Mouse (Mus musculus) myocyte (in vitro differentiated cells): Measurements from ENCODE around the gene Extl2. TPM values are rescaled to one million over a fixed set of nuclear protein-coding genes. Genes with fewer than 3 reads are reported as not detected.

ENCODE experiments used
- H3K27me3 ChIP-seq: one replicate; pipeline ENCODE4 v1.6.1; 2011; ENCODE audit not compliant: control insufficient read depth, insufficient read depth, insufficient read length
- H3K36me3 ChIP-seq: one replicate; pipeline ENCODE4 v1.6.1; 2011; ENCODE audit not compliant: control insufficient read depth, insufficient read depth
- H3K4me2 ChIP-seq: one replicate; pipeline ENCODE4 v1.6.1; 2011; ENCODE audit warnings: low read depth, control low read depth
- H3K4me3 ChIP-seq: one replicate; pipeline ENCODE4 v1.5.1; 2011; ENCODE audit warnings: mild to moderate bottlenecking, control low read depth, moderate library complexity
- H3K79me2 ChIP-seq: one replicate; pipeline ENCODE4 v1.6.1; 2011; ENCODE audit not compliant: control insufficient read depth, insufficient read depth
- H3ac ChIP-seq: one replicate; pipeline ENCODE4 v1.6.1; 2011; ENCODE audit not compliant: control insufficient read depth, insufficient read length
- CEBPB ChIP-seq: IDR thresholded peaks from 2 replicates; pipeline ENCODE4 v1.6.1; 2011; ENCODE audit warnings: mild to moderate bottlenecking, moderate library complexity; ENCODE audit not compliant: poor library complexity, insufficient read depth, severe bottlenecking
- E2F4 ChIP-seq: IDR thresholded peaks from one replicate; pipeline ENCODE4 v1.6.1; 2011; ENCODE audit warnings: mild to moderate bottlenecking, control low read depth, moderate library complexity; ENCODE audit not compliant: insufficient read depth
- MAX ChIP-seq: IDR thresholded peaks from one replicate; pipeline ENCODE4 v1.6.1; 2011; ENCODE audit warnings: low read depth, mild to moderate bottlenecking, control low read depth
- MYOD1 ChIP-seq, 3 experiments: IDR thresholded peaks; one replicate each; pipeline ENCODE4 v1.6.1; 2011; ENCODE audit warnings: control low read depth in 2 of 3, low read depth in 2 of 3, mild to moderate bottlenecking in 2 of 3, moderate library complexity in 1 of 3; ENCODE audit not compliant: insufficient read length in 2 of 3, control insufficient read depth in 1 of 3
- MYOG ChIP-seq, 3 experiments: IDR thresholded peaks; one replicate each; pipeline ENCODE4 v1.6.1; 2011; ENCODE audit warnings: control low read depth in 2 of 3, low read depth in 2 of 3, mild to moderate bottlenecking in 2 of 3; ENCODE audit not compliant: insufficient read length in 2 of 3, control insufficient read depth in 1 of 3, insufficient read depth in 1 of 3
- POLR2A ChIP-seq: IDR thresholded peaks from one replicate; pipeline ENCODE4 v1.6.1; 2011; ENCODE audit warnings: low read depth, mild to moderate bottlenecking, control low read depth, moderate library complexity; ENCODE audit not compliant: insufficient read length
- POLR2AphosphoS2 ChIP-seq: IDR thresholded peaks from one replicate; pipeline ENCODE4 v1.6.1; 2011; ENCODE audit warnings: low read depth, control low read depth; ENCODE audit not compliant: insufficient read length
- REST ChIP-seq: IDR thresholded peaks from one replicate; pipeline ENCODE4 v1.6.1; 2011; ENCODE audit warnings: mild to moderate bottlenecking, control low read depth, moderate library complexity; ENCODE audit not compliant: insufficient read depth, insufficient read length
- SRF ChIP-seq: IDR thresholded peaks from one replicate; pipeline ENCODE4 v1.6.1; 2011; ENCODE audit warnings: low read depth; ENCODE audit not compliant: control insufficient read depth, insufficient read length
- TCF12 ChIP-seq: IDR thresholded peaks from one replicate; pipeline ENCODE4 v1.6.1; 2011; ENCODE audit warnings: mild to moderate bottlenecking, control low read depth; ENCODE audit not compliant: poor library complexity, insufficient read depth, severe bottlenecking
- TCF3 ChIP-seq: IDR thresholded peaks from one replicate; pipeline ENCODE4 v1.6.1; 2011; ENCODE audit warnings: low read depth, control low read depth; ENCODE audit not compliant: insufficient read length
- USF1 ChIP-seq: IDR thresholded peaks from one replicate; pipeline ENCODE4 v1.6.1; 2011; ENCODE audit warnings: low read depth, mild to moderate bottlenecking, control low read depth, moderate library complexity
- polyA plus RNA-seq: library from polyadenylated mRNA; unstranded; fragments of >200 nt; fragmentation: generic; extraction: Trizol; gene quantifications from one replicate; pipeline ENCODE4 v1.2.1, GENCODE M21; 2012; ENCODE audit warnings: missing spikeins

Gene Extl2
- polyA plus RNA-seq, 1 experiment, result 9.4 TPM

DNA sequence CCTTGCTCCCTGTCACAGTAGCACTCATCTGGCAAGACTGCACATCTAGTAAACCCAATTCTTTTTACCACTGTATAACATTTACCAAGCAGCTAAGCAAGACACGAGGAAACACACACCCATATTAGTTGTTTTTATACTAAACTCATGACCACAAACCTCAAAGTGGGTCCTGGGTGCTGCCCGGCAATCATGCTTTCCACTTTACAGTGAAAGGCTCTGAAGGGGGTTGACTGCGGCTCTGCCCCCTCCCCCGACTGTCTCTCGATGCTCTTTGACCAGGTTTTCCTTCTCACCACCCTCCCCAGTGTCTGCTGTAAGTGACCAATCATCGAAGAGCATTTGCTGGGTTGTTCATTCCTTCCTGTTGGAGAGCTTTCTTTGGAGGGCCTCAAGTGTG lies 33.0 kb upstream of the Extl2 start:
- TF ChIP-seq E2F4 (no peak), REST (no peak), POLR2A (no peak), TCF3 (no peak), POLR2AphosphoS2 (no peak), CEBPB (no peak), USF1 (no peak), MAX (no peak), SRF (no peak), TCF12 (no peak), MYOG (IDR thresholded peaks at IDR 0.05; ENCODE audit: control insufficient read depth in 1 of 3, insufficient read depth in 1 of 3, insufficient read length in 2 of 3, low read depth in 2 of 3) (no peak), MYOD1 (IDR thresholded peaks at IDR 0.05; ENCODE audit: control insufficient read depth in 1 of 3, insufficient read length in 2 of 3, low read depth in 2 of 3) (no peak)
- Histone ChIP-seq H3ac (no peak overlapping the region), H3K36me3 (peaks cover 17% of the 10 kb centered on the region)

GRCm38 (mm10) chr3:115974995-115975394 lies 32.3 kb upstream of the Extl2 start:
- no peaks in the 10 kb centered on the region for H3K27me3 ChIP-seq
- peaks cover 17% of the 10 kb centered on the region for H3K36me3 ChIP-seq
- no peaks in the 10 kb centered on the region for H3K79me2 ChIP-seq
- H3ac ChIP-seq, result no peak overlapping the region
- no peak overlapping the region for H3K4me2 ChIP-seq
- H3K4me3 ChIP-seq, result no peak overlapping the region
- TF ChIP-seq MAX (no peak), TCF3 (no peak), TCF12 (no peak), SRF (no peak), REST (no peak), CEBPB (no peak), E2F4 (no peak), MYOG (IDR thresholded peaks at IDR 0.05; ENCODE audit: control insufficient read depth in 1 of 3, insufficient read depth in 1 of 3, insufficient read length in 2 of 3, low read depth in 2 of 3) (no peak), POLR2AphosphoS2 (no peak), MYOD1 (IDR thresholded peaks at IDR 0.05; ENCODE audit: control insufficient read depth in 1 of 3, insufficient read length in 2 of 3, low read depth in 2 of 3) (no peak)

More for the DNA sequence above, 33.0 kb upstream of the Extl2 start:
- Histone ChIP-seq H3K79me2 (no peaks in the 10 kb centered on the region), H3K4me3 (no peak overlapping the region), H3K4me2 (no peak overlapping the region), H3K27me3 (no peaks in the 10 kb centered on the region)

DNA sequence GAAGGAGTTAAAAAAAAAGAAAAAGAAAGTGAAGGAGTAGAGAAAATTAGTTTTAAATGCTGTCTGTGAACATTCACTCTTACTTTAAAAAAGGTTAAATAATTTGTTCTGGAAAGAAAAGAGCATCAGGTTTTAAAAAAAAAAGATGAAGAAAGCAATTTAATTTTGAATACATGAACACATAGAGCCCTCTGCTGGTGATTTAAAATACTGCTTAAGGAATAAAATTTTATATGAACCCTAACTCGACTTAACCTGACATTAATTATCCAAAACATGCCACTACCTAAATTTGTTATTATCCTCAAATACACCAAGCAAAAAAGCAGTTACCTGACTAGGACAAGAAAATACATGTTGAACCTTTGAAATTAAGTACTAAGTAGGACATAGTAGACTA lies 28.3 kb upstream of the Extl2 start:
- peaks cover 25% of the 10 kb centered on the region for H3K36me3 ChIP-seq

DNA sequence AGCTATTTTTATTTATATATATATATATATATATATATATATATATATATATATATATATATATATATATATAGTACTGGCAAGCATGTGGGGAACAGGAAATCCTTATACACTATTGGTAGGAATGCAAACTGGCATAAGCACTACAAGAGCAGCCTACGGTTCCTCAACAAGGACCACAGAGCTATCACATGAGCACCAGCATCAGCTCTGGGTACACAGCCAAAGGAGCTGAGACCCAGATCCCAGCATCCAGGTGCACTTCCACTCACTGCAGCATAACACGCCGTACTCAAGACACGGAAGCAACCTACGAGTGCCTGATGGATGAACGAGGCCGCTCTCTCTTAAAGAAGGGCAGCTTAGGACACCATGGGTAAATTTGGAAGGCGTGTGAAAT lies 24.0 kb upstream of the Extl2 start:
- Histone ChIP-seq H3K27me3 (no peaks in the 10 kb centered on the region), H3ac (no peak overlapping the region), H3K79me2 (no peaks in the 10 kb centered on the region), H3K4me3 (no peak overlapping the region), H3K36me3 (peaks cover 12% of the 10 kb centered on the region), H3K4me2 (no peak overlapping the region)
- TF ChIP-seq SRF, result no peak
- TF ChIP-seq POLR2AphosphoS2, result no peak
- TF ChIP-seq USF1, result no peak
- no peak for TF ChIP-seq POLR2A
- TF ChIP-seq E2F4, result no peak
- no peak for TF ChIP-seq TCF3
- TF ChIP-seq TCF12, result no peak
- TF ChIP-seq MYOD1 (IDR thresholded peaks at IDR 0.05; ENCODE audit: control insufficient read depth in 1 of 3, insufficient read length in 2 of 3, low read depth in 2 of 3), result no peak

More for the DNA sequence above, 28.3 kb upstream of the Extl2 start:
- Histone ChIP-seq H3K27me3 (no peaks in the 10 kb centered on the region), H3K79me2 (no peaks in the 10 kb centered on the region), H3K4me2 (no peak overlapping the region), H3ac (no peak overlapping the region), H3K4me3 (no peak overlapping the region)
- no peak for TF ChIP-seq TCF12
- no peak for TF ChIP-seq MAX
- no peak for TF ChIP-seq SRF
- no peak for TF ChIP-seq CEBPB
- no peak for TF ChIP-seq REST
- no peak for TF ChIP-seq E2F4
- TF ChIP-seq TCF3, result no peak
- no peak for TF ChIP-seq POLR2AphosphoS2
- TF ChIP-seq MYOG (IDR thresholded peaks at IDR 0.05; ENCODE audit: control insufficient read depth in 1 of 3, insufficient read depth in 1 of 3, insufficient read length in 2 of 3, low read depth in 2 of 3), result no peak
- no peak for TF ChIP-seq POLR2A
- no peak for TF ChIP-seq MYOD1 (IDR thresholded peaks at IDR 0.05; ENCODE audit: control insufficient read depth in 1 of 3, insufficient read length in 2 of 3, low read depth in 2 of 3)
- no peak for TF ChIP-seq USF1

GRCm38 (mm10) chr3:115984653-115985052 lies 22.6 kb upstream of the Extl2 start:
- no peak for TF ChIP-seq E2F4
- TF ChIP-seq USF1, result no peak
- no peak for TF ChIP-seq MYOD1 (IDR thresholded peaks at IDR 0.05; ENCODE audit: control insufficient read depth in 1 of 3, insufficient read length in 2 of 3, low read depth in 2 of 3)
- TF ChIP-seq POLR2A, result no peak
- no peak for TF ChIP-seq MAX
- peaks cover 17% of the 10 kb centered on the region for H3K36me3 ChIP-seq

More at GRCm38 (mm10) chr3:115984653-115985052, 22.6 kb upstream of the Extl2 start:
- Histone ChIP-seq H3K79me2 (no peaks in the 10 kb centered on the region), H3ac (no peak overlapping the region), H3K27me3 (no peaks in the 10 kb centered on the region), H3K4me3 (no peak overlapping the region), H3K4me2 (no peak overlapping the region)
